Mouse (Mus musculus) layer of hippocampus, postnatal 36 days (tissue): ENCODE data around the gene Zfp688. TPM values are rescaled to one million over a fixed set of nuclear protein-coding genes. Genes with fewer than 3 reads are reported as not detected.
"Not testable (repeated sequence)": the region's sequence is repeated elsewhere in the genome, so short reads cannot be mapped to it uniquely, and the experiment has no call there.

Experiments used
- DNase-seq, 2 experiments: peaks; one replicate each; pipeline ENCODE4 v3.0.0; 2022
- total RNA-seq, 2 experiments: library from RNA; stranded (reverse); gene quantifications; 2 replicates each; pipeline ENCODE4 v1.2.3; 2021

The Zfp688 gene
- total RNA-seq, 2 experiments from 2014 or later = 12.5 to 17.4 TPM

- DNase-seq = peak; percentile 70 to 77
Observed at GRCm38 (mm10) chr7:127406002-127406987, 15.6 kb downstream of the Zfp688 start, which contains the start of gene Zfp764. Gene Zfp764, minus strand, starts transcription at chr7:127406822.

GRCm38 (mm10) chr7:127404101-127404500 lies 17.8 kb downstream of the Zfp688 start:
- DNase-seq = not testable (repeated sequence)

- DNase-seq = no peak
Observed at GRCm38 (mm10) chr7:127402980-127403379, 18.9 kb downstream of the Zfp688 start.

GRCm38 (mm10) chr7:127400355-127400754 lies 21.5 kb downstream of the Zfp688 start:
- no peak for DNase-seq

GRCm38 (mm10) chr7:127393944-127394333 lies 27.9 kb downstream of the Zfp688 start:
- DNase-seq = no peak

GRCm38 (mm10) chr7:127393157-127393943 lies 28.5 kb downstream of the Zfp688 start, which contains the start of gene E430018J23Rik:
Gene E430018J23Rik, minus strand, starts transcription at chr7:127393629.
- peak; percentile 93 for DNase-seq

- DNase-seq = no peak
Observed at GRCm38 (mm10) chr7:127392251-127392824, 29.5 kb downstream of the Zfp688 start.

- no peak for DNase-seq
Observed at GRCm38 (mm10) chr7:127391538-127391937, 30.3 kb downstream of the Zfp688 start.

GRCm38 (mm10) chr7:127390306-127390705 lies 31.6 kb downstream of the Zfp688 start:
- no peak for DNase-seq

- DNase-seq = not testable (repeated sequence)
Observed at GRCm38 (mm10) chr7:127388201-127388600, 33.7 kb downstream of the Zfp688 start.

- DNase-seq = peak; percentile 74 to 79
Observed at GRCm38 (mm10) chr7:127386641-127387392, 35.1 kb downstream of the Zfp688 start, which contains the start of gene 9130019O22Rik. Gene 9130019O22Rik, minus strand, starts transcription at chr7:127387166.

GRCm38 (mm10) chr7:127385560-127385959 lies 36.3 kb downstream of the Zfp688 start:
- not testable (repeated sequence) for DNase-seq

- DNase-seq = no peak
Observed at GRCm38 (mm10) chr7:127378310-127378921, 43.5 kb downstream of the Zfp688 start.

GRCm38 (mm10) chr7:127375271-127376245 lies 46.3 kb downstream of the Zfp688 start, which contains the start of gene Zfp747:
Gene Zfp747, minus strand, starts transcription at chr7:127376050.
- peak; percentile 86 to 88 for DNase-seq

- not testable (repeated sequence) for DNase-seq
Observed at GRCm38 (mm10) chr7:127371870-127372269, 50.0 kb downstream of the Zfp688 start.

- no peak for DNase-seq
Observed at GRCm38 (mm10) chr7:127371213-127371612, 50.7 kb downstream of the Zfp688 start.
